Mouse (Mus musculus) megakaryocyte, adult 5-6 weeks (primary cell): ENCODE data around the gene Tank. TPM values are rescaled to one million over a fixed set of nuclear protein-coding genes. Genes with fewer than 3 reads are reported as not detected.
A peak's percentile ranks its signal among the peaks of the same experiment; 100 is the strongest.

ENCODE experiments used
- ATAC-seq: 2 replicates; pipeline ENCODE4 v1.8.0; 2016; ENCODE audit warnings: mild to moderate bottlenecking, inconsistent platforms; ENCODE audit not compliant: poor library complexity, severe bottlenecking
- total RNA-seq, 2 experiments: library from RNA; stranded (forward) in 1 of 2; stranded (reverse) in 1 of 2; fragments of 153-499, 151-499 nt in 1 of 2; fragments of 221-1000, 200-1000 nt in 1 of 2; gene quantifications; 2 replicates each; pipeline versions ENCODE4 v1.2.3 to v1.2.4; 2015 to 2017

The Tank gene
- total RNA-seq (2015) (146 and 167 TPM in 2 replicates), total RNA-seq (2017) (112 and 113 TPM in 2 replicates)

GRCm38 (mm10) chr2:61578433-61578832, at the start of gene Tank:
Tank (plus strand) TSS chr2:61578585.
- ATAC-seq: peak; percentile 75

DNA sequence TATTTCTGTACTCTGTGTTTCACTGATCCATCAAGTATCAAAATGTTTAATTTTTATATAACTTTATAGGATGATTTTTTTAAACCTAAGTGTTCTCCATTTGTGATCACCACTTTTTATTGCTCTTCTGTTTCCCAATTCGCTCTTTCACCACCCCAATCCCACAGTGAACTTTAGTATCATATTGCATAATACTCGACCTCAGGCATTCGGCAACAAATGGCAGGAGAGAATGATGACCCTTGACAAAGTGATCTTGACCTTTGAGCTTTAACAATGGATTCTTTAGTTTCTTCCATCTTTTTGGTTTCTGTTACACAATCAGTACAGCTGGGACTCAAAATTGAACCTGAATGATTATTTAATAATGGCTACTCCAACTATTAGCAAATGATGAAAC, 46.1 kb upstream of the Tank start:
- ATAC-seq: peak; percentile 58

- no peak for ATAC-seq
Observed at GRCm38 (mm10) chr2:61533131-61533530, 45.3 kb upstream of the Tank start.

DNA sequence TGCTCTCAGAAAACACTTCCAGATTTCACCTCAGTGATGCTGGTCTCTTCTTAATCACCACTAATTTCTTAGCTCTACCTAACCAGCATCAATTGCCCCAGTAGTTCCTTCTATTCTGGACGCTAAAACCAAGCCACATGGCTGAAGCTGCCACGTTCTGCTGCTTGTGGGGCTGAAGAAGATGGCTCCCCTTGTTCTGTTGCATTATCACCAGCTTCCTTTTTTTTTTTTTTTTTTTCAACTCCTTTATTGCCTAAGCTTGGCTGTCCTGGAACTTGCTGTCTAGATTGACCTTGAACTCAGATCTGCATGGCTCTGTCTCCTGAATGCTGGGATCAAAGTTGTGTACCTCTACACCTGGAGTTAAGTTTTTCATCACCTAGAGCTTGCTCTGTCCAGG, 41.5 kb upstream of the Tank start:
- ATAC-seq: peak; percentile 76

DNA sequence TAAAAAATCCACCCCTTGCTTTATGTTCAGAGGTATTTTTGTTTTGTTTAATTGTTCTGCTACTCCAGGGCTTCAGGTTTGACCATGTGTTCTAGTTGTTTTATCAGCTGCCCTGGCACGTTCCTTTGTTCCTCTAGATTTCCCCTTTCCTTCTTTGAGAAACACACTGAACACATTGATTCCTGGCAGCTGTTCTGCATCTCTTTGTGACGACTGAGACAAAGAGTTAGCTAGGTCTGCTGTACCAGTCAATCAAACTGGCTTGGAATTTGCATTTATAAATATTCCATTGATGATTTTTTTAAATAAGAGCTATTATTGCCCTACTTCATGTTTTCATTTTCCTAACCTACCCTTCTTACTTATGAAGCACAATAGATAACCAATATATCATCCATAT, 39.0 kb upstream of the Tank start:
- ATAC-seq: no peak

DNA sequence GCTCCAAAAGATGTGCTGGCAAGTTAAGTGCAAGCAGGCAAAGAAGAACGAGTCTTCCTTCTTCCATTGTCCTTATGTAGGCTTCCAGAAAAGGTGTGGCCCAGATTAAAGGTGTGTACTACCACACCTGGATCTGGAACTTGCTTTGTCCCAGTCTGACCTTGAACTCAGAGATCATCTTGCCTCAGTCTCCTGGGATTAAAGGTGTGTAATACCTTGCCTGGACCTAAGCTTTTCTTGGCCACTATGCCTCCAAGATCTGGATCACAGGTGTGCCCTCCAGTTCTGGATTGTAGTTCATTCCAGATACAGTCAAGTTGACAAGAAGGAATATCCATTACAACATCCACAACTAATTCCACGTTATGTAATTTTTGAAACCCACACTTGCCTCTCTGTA, 36.0 kb upstream of the Tank start:
- ATAC-seq: no peak

GRCm38 (mm10) chr2:61545666-61546065, 32.7 kb upstream of the Tank start:
- ATAC-seq: no peak

- no peak for ATAC-seq
Observed at GRCm38 (mm10) chr2:61548021-61548420, 30.4 kb upstream of the Tank start.

DNA sequence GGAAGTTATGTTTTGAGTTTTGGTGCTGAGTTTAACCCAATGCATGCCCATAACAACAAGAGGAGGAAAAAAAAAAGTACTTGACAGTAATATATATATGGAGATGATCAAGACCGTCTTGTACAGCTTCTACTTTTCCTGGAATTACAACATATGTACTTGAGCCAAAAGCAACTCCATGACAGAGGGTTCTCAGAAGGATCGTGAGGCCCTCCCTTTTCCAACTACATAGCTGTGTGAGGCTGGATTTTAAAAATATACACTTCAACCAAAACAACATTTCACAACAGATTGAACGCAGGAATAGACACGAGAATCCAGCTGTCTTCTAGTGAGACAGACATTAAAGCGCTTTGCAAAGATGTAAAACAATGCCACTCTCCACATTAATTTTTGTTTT, 26.7 kb upstream of the Tank start:
- no peak for ATAC-seq

GRCm38 (mm10) chr2:61555367-61555766, 23.0 kb upstream of the Tank start:
- no peak for ATAC-seq

- no peak for ATAC-seq
Observed at GRCm38 (mm10) chr2:61555825-61556224, 22.6 kb upstream of the Tank start.

GRCm38 (mm10) chr2:61556639-61557038, 21.7 kb upstream of the Tank start:
- ATAC-seq: no peak

DNA sequence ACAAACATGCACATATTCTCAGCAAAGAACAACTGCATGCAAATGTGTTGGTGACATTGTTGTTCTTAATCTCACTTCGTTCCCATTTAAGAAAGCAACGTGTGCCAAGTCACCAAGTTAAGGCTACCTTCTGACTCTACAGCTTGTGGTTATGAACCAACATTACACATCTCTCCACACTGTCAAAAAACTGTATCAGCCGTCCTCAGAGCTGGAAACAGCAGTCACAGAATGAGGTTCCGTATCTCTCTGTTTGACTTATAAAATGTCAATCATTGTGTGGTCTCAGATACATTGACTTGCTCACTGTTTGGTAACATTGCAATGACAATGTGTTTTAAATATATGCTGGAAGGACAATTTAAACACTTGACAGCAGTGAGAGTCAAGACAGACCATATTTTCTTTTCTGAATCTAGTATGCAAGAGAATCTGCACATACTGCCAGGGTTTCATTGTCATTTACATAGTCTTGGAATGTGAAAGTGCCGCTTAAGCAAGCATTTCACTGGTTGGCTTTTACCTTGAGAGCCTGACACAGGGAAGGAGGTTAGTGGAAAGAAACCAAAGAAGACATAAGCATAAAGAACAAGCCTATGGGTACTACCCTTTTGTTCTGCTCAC, 20.4 kb upstream of the Tank start:
- ATAC-seq: no peak

- no peak for ATAC-seq
Observed at GRCm38 (mm10) chr2:61561058-61561457, 17.3 kb upstream of the Tank start.

- no peak for ATAC-seq
Observed at GRCm38 (mm10) chr2:61563202-61563601, 15.2 kb upstream of the Tank start.

GRCm38 (mm10) chr2:61567045-61567783, 11.2 kb upstream of the Tank start:
- ATAC-seq: no peak

- no peak for ATAC-seq
Observed at GRCm38 (mm10) chr2:61569181-61569580, 9.2 kb upstream of the Tank start.

GRCm38 (mm10) chr2:61571343-61571955, 6.9 kb upstream of the Tank start:
- no peak for ATAC-seq

DNA sequence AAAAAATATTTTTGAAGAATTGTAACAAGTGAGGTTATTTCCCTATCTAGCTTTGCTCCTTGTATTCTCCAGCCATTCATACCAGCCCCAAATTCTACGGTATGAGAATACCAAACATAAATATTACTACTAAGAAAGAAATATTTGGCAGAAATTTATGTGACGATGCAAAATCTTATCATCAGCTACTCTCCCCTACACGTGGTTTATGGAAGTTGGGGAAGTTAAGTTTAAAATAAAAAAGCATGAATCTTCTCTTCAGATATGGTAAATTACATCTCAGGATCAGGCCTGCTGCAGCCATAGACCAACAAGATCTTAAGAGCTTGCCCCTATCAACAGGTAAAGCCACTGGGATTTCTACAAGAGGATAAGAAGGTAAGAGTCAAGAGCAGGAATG, 1.9 kb upstream of the Tank start:
- no peak for ATAC-seq

DNA sequence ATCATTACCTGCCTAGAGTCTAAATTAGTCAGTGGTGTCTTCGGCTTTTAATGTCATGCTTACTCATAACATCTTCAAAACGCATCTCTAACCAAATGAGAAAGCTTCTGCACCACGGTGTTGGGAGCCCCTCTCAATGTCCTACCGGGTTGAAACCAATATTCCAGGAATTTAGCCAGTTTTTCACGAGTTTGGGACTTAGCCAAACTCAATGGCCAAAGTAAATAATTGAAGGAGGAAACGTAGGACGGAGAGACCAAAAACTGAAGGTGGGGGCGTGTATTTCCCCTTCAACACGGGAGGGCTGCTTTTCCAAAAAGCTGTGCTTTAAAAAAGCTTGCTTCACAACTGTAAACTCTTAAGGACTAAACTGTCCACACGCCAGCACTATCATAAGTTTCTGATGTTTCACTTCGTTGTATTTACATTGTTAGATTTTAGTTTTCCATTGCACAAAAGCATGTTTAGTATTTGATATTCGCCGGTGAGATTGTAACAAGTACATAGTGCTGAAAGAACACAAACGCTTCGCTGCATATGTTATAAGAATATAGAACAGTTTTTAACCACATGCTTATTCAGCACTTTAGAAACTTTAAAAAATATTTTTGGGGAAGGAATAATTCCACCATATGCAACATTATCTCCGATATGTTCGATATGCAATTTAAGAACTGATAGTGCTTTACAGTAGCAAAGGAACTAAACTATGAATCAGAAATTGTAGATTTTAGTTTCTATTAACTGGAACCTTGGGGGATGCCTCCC, 1.3 kb upstream of the Tank start:
- ATAC-seq: no peak

- no peak for ATAC-seq
Observed at GRCm38 (mm10) chr2:61577696-61578062, 706 bp upstream of the Tank start.
